Mouse (Mus musculus): ENCODE results near the gene Malsu1. TPM values are rescaled to one million over a fixed set of nuclear protein-coding genes. Genes with fewer than 3 reads are reported as not detected.

Gene Malsu1
- polyA plus RNA-seq, 1 experiment from 2014 or later, result 69.8 TPM

DNA sequence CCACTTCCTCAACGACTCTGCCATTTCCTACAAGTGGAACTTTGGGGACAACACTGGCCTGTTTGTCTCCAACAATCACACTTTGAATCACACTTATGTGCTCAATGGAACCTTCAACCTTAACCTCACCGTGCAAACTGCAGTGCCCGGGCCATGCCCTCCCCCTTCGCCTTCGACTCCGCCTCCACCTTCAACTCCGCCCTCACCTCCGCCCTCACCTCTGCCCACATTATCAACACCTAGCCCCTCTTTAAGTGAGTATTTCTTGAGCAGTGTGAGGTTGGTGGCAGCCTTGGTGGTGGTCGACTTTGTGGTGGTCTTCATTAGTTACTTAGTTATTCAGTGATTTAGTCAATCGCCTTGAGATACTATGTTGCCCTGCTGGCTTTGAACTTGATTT, 25.7 kb upstream of the Malsu1 start:
- Histone ChIP-seq H3K27me3 (ENCODE audit: low read depth, poor library complexity, severe bottlenecking) (no peaks in the 10 kb centered on the region), H3K27ac (no peak overlapping the region), H3K9me3 (replicated peaks) (no peaks in the 10 kb centered on the region), H3K36me3 (no peaks in the 10 kb centered on the region), H3K4me3 (no peak overlapping the region), H3K4me1 (no peaks in the 10 kb centered on the region)
- 68% methylated on average over 10 of the region's 10 CpGs for WGBS
- no peak for DNase-seq (ENCODE audit: low spot score)

- WGBS, result 90% methylated on average over 10 of the region's 10 CpGs
- H3K9me3 ChIP-seq (replicated peaks), result no peaks in the 10 kb centered on the region
- no peaks in the 10 kb centered on the region for H3K27me3 ChIP-seq (ENCODE audit: low read depth, poor library complexity, severe bottlenecking)
- H3K4me1 ChIP-seq, result no peaks in the 10 kb centered on the region
- DNase-seq (ENCODE audit: low spot score), result no peak
- no peak overlapping the region for H3K4me3 ChIP-seq
- H3K27ac ChIP-seq, result no peak overlapping the region
- H3K36me3 ChIP-seq, result no peaks in the 10 kb centered on the region
These were observed 25.2 kb upstream of the Malsu1 start for GRCm38 (mm10) chr6:49048395-49048794.

DNA sequence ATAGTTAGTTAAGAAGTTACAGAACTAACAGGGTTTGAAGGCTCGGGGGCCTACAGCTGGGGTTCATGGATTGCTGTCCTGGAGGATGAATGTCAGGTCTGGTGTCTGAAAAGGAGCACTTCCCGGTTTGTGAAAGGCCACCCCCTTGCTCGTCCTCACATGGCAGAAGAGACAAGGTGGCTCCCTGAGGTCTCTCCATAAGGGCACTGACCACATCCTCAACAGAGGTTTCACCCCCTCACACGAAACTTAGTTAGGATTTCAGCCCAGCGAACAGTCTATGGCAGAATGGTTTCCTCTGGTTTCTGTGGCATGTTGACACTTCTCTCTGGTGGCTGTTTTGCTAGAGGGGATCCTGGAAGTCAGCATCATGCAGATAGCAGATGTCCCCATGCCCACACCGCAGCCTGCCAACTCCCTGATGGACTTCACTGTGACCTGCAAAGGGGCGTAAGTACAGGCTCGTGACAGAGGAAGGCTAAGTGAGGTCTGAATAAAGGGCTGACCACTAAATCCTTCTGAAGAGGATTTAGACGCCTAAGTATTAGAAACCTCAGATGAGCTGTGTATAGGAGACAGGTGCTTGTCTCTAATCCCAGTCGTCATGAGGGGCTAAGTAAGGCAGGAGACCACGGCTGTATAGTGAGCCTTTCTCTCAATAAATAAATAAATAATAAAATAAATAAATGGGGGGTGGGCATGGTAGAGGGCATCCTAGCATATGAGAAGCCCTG, 22.8 kb upstream of the Malsu1 start:
- H3K9me3 ChIP-seq (replicated peaks), result no peaks in the 10 kb centered on the region
- peaks cover 6% of the 10 kb centered on the region; the same call in 1 of the 2 replicates for H3K4me1 ChIP-seq
- WGBS, result 84% methylated on average over 11 of the region's 11 CpGs
- no peak for DNase-seq (ENCODE audit: low spot score)
- H3K27ac ChIP-seq, result no peak overlapping the region
- H3K4me3 ChIP-seq, result no peak overlapping the region
- H3K27me3 ChIP-seq (ENCODE audit: low read depth, poor library complexity, severe bottlenecking), result no peaks in the 10 kb centered on the region
- H3K36me3 ChIP-seq, result no peaks in the 10 kb centered on the region

DNA sequence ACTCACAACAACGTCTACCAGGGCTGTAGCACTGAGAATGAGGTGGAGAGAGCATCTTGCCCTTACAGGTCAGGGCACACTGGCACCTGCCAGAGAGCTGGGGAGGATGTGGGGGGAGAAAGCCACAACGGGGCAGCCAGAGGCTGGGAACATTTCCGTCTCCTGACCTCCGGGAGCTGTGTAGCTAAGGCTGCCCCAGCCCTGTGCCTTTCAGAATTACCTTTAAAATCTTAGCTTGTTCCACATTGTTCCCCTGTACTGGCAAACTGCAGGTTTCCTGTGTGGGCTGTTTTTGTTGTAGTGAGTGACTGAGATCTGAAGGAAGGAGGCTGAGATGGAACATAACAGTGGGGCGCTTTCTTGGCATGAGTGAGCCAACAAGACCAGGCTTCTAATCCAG, 21.4 kb upstream of the Malsu1 start:
- no peaks in the 10 kb centered on the region for H3K36me3 ChIP-seq
- peaks cover 6% of the 10 kb centered on the region; the same call in 1 of the 2 replicates for H3K4me1 ChIP-seq
- H3K4me3 ChIP-seq, result no peak overlapping the region
- no peaks in the 10 kb centered on the region for H3K27me3 ChIP-seq (ENCODE audit: low read depth, poor library complexity, severe bottlenecking)
- no peak overlapping the region for H3K27ac ChIP-seq
- no peak for DNase-seq (ENCODE audit: low spot score)
- WGBS, result 78% methylated on average over 5 of the region's 5 CpGs
- H3K9me3 ChIP-seq (replicated peaks), result no peaks in the 10 kb centered on the region

DNA sequence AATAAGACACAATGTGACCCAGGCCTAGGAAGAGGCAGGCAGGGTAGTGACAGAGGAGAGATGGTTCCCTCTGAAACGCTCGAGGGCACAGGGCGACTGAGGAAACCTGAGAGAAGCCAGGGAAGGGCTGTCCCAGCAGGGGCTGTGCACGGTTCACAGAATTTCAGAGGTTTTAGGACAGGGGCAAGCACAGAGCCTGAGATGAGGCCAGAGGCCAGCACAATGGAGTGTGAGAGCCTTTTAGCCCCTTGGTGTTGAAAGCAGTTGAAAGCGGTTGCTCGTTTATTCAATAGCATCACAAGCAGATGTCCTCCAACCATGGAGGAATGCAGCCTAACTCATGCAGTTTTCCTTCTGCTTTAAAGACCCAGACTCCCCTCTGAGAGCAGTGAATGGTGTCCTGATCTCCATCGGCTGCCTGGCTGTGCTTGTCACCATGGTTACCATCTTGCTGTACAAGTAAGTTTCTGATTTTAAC, 18.3 kb upstream of the Malsu1 start:
- DNase-seq (ENCODE audit: low spot score), result no peak
- Histone ChIP-seq H3K27me3 (ENCODE audit: low read depth, poor library complexity, severe bottlenecking) (no peaks in the 10 kb centered on the region), H3K27ac (no peak overlapping the region), H3K4me3 (no peak overlapping the region), H3K36me3 (no peaks in the 10 kb centered on the region), H3K4me1 (peaks cover 6% of the 10 kb centered on the region; the same call in 1 of the 2 replicates), H3K9me3 (replicated peaks) (no peaks in the 10 kb centered on the region)
- 15% methylated on average over 7 of the region's 7 CpGs for WGBS

- Histone ChIP-seq H3K4me1 (peaks cover 6% of the 10 kb centered on the region; the same call in 1 of the 2 replicates), H3K27me3 (ENCODE audit: low read depth, poor library complexity, severe bottlenecking) (no peaks in the 10 kb centered on the region), H3K9me3 (replicated peaks) (no peaks in the 10 kb centered on the region), H3K36me3 (no peaks in the 10 kb centered on the region), H3K27ac (no peak overlapping the region), H3K4me3 (no peak overlapping the region)
- 93% methylated on average over 9 of the region's 9 CpGs for WGBS
- DNase-seq (ENCODE audit: low spot score), result no peak
These were observed 17.6 kb upstream of the Malsu1 start for GRCm38 (mm10) chr6:49056009-49056408.

DNA sequence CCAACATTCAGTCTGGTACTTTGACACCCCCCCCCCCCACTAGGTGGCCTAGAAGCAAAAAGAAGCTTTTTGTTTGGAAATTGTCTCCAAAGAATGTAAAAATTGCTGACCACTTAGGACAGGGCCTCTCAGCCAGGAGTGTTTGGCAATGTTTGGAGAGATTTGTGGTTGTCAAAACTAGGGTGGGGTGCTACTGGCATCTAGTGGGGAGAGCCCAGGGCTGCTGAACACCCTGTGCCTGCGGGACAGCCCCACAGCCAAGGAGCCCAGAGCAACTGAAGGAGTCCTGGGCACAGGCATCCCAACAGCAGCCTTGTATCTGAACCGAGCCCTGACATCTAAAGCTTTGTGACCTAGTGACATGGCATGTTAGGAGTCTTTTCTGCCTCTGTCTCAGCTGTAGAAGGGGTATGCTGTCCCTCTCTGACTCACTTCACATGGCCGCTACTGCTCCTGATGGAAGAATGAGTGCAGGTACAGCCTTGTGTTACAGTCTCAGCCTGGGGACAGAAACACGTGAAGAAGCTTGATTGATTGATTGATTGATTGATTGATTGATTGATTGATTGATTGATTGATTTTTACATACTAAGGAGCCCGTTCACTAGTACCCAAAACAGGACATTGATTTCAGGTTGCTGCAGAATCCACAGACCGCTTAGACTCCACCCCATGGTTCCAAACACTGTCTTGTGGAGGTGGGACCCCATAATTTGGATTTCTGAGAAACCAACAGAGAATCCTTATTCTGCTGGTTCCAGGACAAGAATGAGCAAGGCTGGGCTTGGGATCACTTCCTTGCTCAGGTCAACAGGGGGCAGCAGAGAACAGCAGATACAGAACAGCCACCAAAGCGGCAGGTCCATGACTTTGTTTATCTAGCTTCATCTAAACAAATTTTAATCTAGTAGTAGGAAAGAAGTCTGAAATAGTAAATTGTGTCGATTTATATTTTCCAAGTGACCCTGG, 16.3 kb upstream of the Malsu1 start:
- H3K9me3 ChIP-seq (replicated peaks), result no peaks in the 10 kb centered on the region
- WGBS, result 46% methylated on average over 8 of the region's 8 CpGs
- peak; percentile 71 for DNase-seq (ENCODE audit: low spot score)
- H3K27ac ChIP-seq, result no peak overlapping the region
- H3K36me3 ChIP-seq, result no peaks in the 10 kb centered on the region
- H3K27me3 ChIP-seq (ENCODE audit: low read depth, poor library complexity, severe bottlenecking), result no peaks in the 10 kb centered on the region
- peaks cover 6% of the 10 kb centered on the region; the same call in 1 of the 2 replicates for H3K4me1 ChIP-seq
- no peak overlapping the region for H3K4me3 ChIP-seq

- Histone ChIP-seq H3K36me3 (no peaks in the 10 kb centered on the region), H3K27me3 (ENCODE audit: low read depth, poor library complexity, severe bottlenecking) (no peaks in the 10 kb centered on the region)
- WGBS, result 50% methylated on average over 4 of the region's 4 CpGs
These were observed 5.2 kb upstream of the Malsu1 start for GRCm38 (mm10) chr6:49068361-49068760.

DNA sequence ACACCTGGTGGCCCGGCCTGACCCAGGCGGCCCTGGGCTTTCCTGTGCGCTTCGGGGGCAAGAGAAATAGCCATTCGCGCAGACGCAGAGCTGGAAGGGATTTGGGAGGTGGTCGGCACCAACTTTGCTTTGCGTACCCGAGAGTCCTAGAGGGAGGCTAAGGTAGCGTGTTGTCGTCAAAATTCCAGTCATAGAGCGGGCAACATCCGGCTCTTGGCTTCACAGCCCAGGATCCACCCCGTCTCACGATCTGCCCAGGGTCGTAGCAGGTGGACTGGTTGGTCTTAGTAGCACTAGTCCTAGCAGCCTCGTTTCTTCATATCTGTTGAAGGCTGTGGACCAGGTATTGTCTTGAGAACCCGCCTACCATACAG, 509 bp downstream of the Malsu1 start:
- peak overlapping the region; percentile 78 for H3K4me3 ChIP-seq
- H3K27ac ChIP-seq, result peak overlapping the region; percentile 93
- no peaks in the 10 kb centered on the region for H3K9me3 ChIP-seq (replicated peaks)
- no peak for DNase-seq (ENCODE audit: low spot score)
- H3K27me3 ChIP-seq (ENCODE audit: low read depth, poor library complexity, severe bottlenecking), result no peaks in the 10 kb centered on the region
- H3K4me1 ChIP-seq, result peaks cover 13% of the 10 kb centered on the region
- WGBS, result 4% methylated on average over 19 of the region's 19 CpGs
- H3K36me3 ChIP-seq, result peaks cover 17% of the 10 kb centered on the region

More at GRCm38 (mm10) chr6:49068361-49068760, 5.2 kb upstream of the Malsu1 start:
- no peak for DNase-seq (ENCODE audit: low spot score)
- Histone ChIP-seq H3K4me3 (no peak overlapping the region), H3K27ac (no peak overlapping the region), H3K9me3 (replicated peaks) (no peaks in the 10 kb centered on the region), H3K4me1 (peaks cover 4% of the 10 kb centered on the region)

GRCm38 (mm10) chr6:49077894-49078293, 4.3 kb downstream of the Malsu1 start:
- Histone ChIP-seq H3K4me1 (peaks cover 13% of the 10 kb centered on the region), H3K27ac (no peak overlapping the region), H3K36me3 (peaks cover 40% of the 10 kb centered on the region), H3K9me3 (replicated peaks) (no peaks in the 10 kb centered on the region), H3K27me3 (ENCODE audit: low read depth, poor library complexity, severe bottlenecking) (no peaks in the 10 kb centered on the region), H3K4me3 (no peak overlapping the region)
- 87% methylated on average over 2 of the region's 2 CpGs for WGBS
- no peak for DNase-seq (ENCODE audit: low spot score)

GRCm38 (mm10) chr6:49079313-49079712, 5.7 kb downstream of the Malsu1 start:
- H3K4me1 ChIP-seq, result peaks cover 9% of the 10 kb centered on the region
- H3K27ac ChIP-seq, result no peak overlapping the region
- no peak for DNase-seq (ENCODE audit: low spot score)
- H3K36me3 ChIP-seq, result peaks cover 54% of the 10 kb centered on the region
- WGBS, result 92% methylated on average over 1 of the region's 1 CpGs
- no peaks in the 10 kb centered on the region for H3K9me3 ChIP-seq (replicated peaks)
- H3K4me3 ChIP-seq, result no peak overlapping the region
- H3K27me3 ChIP-seq (ENCODE audit: low read depth, poor library complexity, severe bottlenecking), result no peaks in the 10 kb centered on the region

- peaks cover 80% of the 10 kb centered on the region for H3K36me3 ChIP-seq
- H3K27me3 ChIP-seq (ENCODE audit: low read depth, poor library complexity, severe bottlenecking), result no peaks in the 10 kb centered on the region
- no peak overlapping the region for H3K27ac ChIP-seq
- H3K4me3 ChIP-seq, result no peak overlapping the region
- WGBS, result 93% methylated on average over 4 of the region's 4 CpGs
- DNase-seq (ENCODE audit: low spot score), result no peak
- H3K9me3 ChIP-seq (replicated peaks), result no peaks in the 10 kb centered on the region
- no peaks in the 10 kb centered on the region for H3K4me1 ChIP-seq
These were observed 9.4 kb downstream of the Malsu1 start for GRCm38 (mm10) chr6:49083008-49083407.

DNA sequence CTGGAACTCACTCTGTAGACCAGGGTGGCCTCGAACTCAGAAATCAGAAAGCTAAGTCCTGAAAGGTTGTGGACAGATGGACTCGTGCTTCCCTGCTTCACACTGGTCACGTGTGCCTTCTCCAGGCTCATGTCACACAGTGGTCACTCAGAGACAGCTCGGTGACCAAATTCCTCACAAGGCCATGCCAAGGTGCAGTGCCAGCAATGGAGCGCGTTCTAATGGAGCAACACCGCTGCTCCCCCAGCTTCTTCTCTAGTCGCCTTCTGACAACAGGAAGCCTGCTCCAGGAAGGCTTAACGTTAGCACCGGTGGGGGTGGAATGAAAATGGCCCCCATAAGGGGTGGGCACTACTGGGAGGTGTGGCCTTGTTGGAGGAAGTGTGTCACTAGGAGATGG, 21.4 kb downstream of the Malsu1 start:
- H3K36me3 ChIP-seq, result peaks cover 100% of the 10 kb centered on the region
- no peak overlapping the region for H3K27ac ChIP-seq
- no peak for DNase-seq (ENCODE audit: low spot score)
- 90% methylated on average over 10 of the region's 10 CpGs for WGBS
- H3K27me3 ChIP-seq (ENCODE audit: low read depth, poor library complexity, severe bottlenecking), result no peaks in the 10 kb centered on the region
- no peaks in the 10 kb centered on the region for H3K9me3 ChIP-seq (replicated peaks)
- no peak overlapping the region for H3K4me3 ChIP-seq
- no peaks in the 10 kb centered on the region for H3K4me1 ChIP-seq

All from limb, embryonic 10.5 days (tissue).